Mouse (Mus musculus): Measurements from ENCODE around the gene Arhgap27. TPM values are rescaled to one million over a fixed set of nuclear protein-coding genes. Genes with fewer than 3 reads are reported as not detected.

Arhgap27 gene
- total RNA-seq, 2 experiments from 2014 or later = 7.5 to 13.5 TPM

DNA sequence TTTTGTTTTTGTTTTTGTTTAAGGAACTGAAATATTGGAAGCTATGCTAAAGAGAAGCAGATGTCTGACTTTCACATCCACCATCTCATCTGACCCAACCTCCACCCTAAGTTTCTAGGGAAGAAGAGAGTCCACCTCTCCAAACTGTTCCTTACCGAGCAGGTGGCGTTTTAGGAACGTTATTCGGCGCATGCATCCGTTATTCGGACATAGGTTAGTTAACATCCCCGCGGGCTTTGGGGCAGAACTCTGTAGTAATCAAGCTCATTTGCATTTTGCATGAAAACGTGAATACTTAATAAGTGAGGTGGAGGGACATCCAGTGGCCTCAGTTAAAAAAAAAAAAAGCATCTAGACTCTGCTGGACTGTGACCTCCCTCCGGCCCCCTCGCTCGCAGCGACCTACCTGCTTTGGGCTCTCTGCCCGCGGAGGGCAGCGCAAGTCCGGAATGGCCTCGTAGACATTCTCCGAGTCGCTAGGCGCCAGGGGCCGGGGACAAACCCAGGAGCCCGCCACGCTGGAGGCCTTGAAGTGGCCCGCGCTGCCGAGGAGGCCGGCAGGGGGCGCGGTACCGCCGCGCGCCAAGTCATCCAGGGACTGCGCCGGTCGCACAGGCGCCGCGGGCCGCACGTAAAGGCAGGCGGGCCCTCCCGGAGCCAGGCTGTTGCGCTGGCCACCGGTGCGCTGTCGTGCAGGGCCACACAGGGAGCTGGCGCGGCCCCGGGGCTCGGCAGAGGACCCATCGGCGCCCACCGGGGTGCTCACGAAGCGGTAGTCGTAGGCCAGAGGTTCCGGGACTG lies 3.5 kb downstream of the Arhgap27 start:
- intact Hi-C loops (cut with DNase I; ENCODE audit: low total_unique reads) = loop anchor here (5.0 to 10.0 kb wide), 2 partner anchors 37 to 105 kb away; no protein-coding TSS in a partner anchor
- peak; percentile 86 for DNase-seq

DNA sequence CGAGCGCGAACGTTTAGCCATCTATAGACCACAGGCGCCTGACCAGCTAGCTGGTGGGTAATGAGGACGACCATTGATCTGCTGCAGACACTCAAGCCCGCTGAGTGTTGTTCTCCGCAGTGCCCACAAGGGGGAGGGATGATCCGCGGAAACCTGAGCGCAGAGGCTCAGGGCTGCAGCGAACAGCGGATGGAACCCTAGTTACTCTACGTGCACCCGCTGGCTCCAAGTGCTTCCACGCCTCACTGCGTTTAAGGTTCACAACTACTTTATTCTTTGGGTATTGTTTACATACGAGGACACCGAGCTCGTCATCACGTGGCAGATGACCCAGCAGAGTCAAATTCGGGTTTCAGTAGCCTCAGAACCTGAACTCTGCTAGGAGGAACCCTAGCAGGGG lies 4.4 kb downstream of the Arhgap27 start:
- intact Hi-C loops (cut with DNase I; ENCODE audit: low total_unique reads) = loop anchor here (10.0 kb wide), 1 partner anchor 106 kb away; no protein-coding TSS in a partner anchor
- DNase-seq = peak; percentile 71

DNA sequence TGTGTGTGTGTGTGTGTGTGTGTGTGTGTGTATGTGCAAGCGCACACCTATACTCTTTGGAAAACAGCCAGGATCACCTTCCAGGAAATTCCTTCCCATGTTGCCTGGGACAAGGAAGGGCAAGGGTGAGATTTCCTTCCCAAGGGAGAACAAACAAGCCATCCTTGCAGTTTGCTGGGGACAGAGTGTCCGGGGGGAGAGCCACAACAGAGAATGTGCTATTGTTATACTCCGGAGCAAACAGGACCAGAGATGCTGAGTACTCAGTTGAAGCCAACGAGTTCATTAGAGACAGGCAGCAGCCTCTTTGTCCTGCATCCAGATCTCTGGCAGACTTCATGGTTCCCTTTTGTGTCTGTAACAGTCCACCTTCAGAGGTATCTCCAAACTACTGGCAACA lies 5.2 kb downstream of the Arhgap27 start:
- no peak for DNase-seq
- intact Hi-C loops (cut with DNase I; ENCODE audit: low total_unique reads) = loop anchor here (10.0 kb wide), 1 partner anchor 106 kb away; no protein-coding TSS in a partner anchor

DNA sequence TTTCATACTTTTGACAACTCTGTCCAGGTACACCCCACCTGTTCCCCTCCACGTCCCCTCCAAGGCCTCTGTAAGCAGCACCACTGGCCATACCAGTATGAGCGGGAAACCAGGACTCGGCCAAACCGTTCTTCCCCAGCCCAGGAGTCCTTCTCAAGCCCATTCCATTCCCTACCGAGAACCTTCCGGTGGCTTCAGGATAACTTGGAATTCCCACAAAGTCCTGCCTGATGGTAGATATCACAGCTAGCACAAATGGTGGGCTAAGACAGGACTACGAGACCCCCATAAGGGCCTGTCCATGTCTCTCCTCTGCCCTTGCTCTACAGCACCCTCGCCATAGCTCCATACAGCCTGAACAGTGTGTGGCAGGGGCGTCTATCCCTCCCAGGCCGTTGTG lies 5.8 kb downstream of the Arhgap27 start:
- intact Hi-C loops (cut with DNase I; ENCODE audit: low total_unique reads) = loop anchor here (10.0 kb wide), 1 partner anchor 107 kb away; no protein-coding TSS in a partner anchor
- no peak for DNase-seq

DNA sequence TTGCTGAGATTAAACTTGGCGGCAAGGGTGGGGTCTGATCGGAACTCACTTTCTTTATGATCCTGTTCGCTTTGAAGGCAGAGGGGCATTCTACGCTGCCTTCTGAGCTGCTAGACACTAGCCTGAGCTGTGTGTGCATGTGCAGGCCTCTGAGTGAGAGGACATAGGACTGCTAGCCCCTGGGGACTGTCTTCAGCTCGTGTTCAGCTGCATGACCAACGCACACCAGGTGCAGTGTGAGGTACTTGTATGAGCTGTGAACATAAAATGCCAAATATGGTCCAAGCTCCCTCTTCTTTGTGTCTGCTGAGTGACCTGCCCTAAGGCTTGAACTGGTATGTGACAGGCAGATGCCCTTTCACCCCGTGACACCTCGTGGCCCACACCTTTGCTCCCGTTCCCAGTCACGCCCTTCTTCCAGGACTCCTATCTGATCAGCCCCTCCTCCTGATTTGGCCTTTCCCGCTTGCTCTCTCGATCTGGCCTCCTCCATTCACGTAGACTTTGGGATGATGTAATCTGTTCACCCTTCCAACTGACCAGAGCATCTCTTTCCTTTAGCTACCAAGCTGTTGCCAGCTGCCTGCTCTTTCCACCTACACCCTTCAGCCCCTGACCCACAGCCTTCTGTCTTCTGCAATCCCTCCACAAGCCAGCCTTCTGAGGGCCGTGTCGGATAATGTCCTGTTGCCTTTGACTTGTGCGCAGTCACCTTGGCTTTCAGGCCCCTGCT lies 6.4 kb downstream of the Arhgap27 start:
- intact Hi-C loops (cut with DNase I; ENCODE audit: low total_unique reads) = loop anchor here (10.0 kb wide), 1 partner anchor 108 kb away; no protein-coding TSS in a partner anchor
- no peak for DNase-seq

DNA sequence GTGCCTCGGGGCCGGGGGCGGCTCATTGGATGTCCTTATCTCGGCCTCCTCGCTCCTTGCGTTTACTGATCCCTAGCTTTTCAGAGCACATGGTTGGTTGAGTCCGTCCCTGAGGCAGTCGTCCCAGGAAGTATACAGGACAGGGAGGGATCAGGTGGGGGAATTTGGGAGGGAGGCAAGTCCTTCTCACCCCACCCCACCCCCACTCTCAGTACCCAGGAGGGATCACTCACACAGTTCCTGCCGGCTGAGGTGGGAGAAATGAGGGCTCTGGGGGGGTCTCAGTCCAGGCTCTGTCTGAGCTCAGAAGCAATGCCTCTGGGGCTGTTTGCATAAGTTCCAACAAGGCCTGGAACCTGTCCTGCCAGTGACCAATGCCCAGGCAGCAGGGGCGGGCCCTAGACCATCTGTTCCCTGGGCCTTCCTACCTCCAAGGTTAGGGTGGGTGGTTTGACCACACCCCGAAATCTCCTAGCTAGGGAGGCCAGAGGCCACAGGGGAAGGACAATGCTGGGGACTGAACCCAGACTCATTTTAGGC lies 7.4 kb downstream of the Arhgap27 start:
- DNase-seq = no peak
- intact Hi-C loops (cut with DNase I; ENCODE audit: low total_unique reads) = loop anchor here (10.0 kb wide), 1 partner anchor 109 kb away; no protein-coding TSS in a partner anchor

DNA sequence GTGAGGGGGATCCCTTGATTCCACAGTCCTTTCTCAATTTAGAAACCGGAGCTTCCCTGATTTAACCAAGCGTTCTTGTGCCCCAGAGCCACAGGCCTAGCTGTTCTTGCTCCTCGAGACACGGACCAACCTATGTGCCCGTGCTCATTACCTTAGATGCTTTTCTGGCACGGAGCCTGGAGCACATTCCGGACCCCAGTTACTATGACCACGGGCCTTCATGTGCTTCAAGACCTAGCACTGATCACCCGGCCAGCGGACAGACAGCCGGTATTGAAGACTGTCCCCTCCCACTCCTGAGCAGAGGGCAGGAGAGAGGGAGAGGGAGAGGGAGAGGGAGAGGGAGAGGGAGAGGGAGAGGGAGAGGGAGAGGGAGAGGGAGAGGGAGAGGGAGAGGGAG lies 8.2 kb downstream of the Arhgap27 start:
- DNase-seq = no peak

DNA sequence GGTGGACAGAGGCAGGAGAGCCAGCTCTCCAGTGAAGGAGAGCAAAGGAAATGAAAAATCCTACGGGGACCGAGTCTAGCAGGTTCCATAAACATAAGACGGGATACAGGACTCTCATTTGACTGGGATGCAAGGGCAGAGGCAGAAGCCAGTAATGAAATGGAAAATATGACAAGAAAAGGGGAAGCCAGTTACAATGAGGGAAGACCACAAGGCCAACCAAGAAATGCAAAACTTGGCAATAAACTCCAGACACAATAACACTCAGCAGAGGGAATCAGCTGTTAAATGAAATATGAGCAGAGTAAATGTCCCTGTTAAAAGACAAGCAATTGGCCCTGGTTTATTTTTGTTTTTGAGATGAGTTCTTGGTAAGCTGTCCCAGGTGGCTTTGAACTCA lies 9.5 kb downstream of the Arhgap27 start:
- intact Hi-C loops (cut with DNase I; ENCODE audit: low total_unique reads) = loop anchor here (10.0 kb wide), 1 partner anchor 111 kb away; no protein-coding TSS in a partner anchor
- no peak for DNase-seq

More for the DNA sequence above, 8.2 kb downstream of the Arhgap27 start:
- intact Hi-C loops (cut with DNase I; ENCODE audit: low total_unique reads) = loop anchor here (10.0 kb wide), 1 partner anchor 110 kb away; no protein-coding TSS in a partner anchor

DNA sequence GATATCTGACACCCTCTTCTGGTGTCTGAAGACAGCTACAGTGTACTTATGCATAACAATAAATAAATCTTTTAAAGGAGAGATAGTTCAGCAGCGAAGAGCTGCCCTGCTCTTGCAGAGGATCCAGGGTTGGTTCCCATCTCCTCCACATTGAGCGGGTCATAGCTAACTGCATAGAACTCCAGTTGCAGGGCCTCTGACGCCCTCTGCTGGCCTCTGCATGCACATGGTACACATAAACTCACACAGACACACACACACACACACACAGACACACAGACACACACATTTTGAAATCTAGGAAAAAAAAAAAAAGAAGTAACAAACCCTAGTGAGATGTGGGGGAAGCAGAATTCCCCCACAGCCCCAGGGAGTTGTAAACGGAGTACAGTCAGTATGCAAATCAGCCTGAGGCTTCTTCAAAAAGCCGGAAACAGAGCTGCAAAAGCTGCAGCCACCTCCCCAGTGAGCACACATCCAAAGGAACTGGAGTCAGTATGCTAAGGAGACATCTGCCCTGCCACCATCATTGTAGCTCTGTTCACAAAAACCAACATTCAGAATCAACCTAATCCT lies 11.2 kb downstream of the Arhgap27 start:
- DNase-seq = no peak
- intact Hi-C loops (cut with DNase I; ENCODE audit: low total_unique reads) = loop anchor here (10.0 kb wide), 1 partner anchor 112 kb away; no protein-coding TSS in a partner anchor

DNA sequence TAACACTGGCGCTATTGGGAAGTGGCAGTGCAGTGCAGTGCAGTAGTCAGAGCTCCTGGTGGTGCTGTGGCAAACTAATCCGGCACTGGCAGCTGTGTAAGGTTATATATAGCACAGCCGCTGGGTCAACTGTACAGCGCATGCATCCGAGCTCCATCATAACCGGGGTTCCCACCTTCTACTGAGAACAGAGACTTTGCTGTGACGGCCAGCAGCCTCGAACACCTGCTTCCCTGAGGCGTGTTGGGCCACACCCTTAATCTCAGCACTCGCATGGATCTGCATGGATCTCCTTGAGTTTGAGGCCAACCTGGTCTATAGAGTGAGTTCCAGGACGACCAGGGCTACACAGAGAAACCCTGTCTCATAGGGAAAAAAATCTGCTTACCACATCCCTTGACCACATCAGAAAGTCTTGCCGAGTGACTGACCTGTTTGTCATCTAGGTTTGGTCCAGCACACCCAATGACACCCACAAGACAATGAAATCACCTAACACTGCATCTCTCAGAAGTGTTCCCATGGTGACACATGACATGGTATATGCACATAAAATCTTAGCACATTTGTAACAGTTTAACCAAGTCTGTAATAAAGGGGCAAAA lies 12.7 kb downstream of the Arhgap27 start:
- no peak for DNase-seq
- intact Hi-C loops (cut with DNase I; ENCODE audit: low total_unique reads) = loop anchor here (10.0 kb wide), 1 partner anchor 114 kb away; no protein-coding TSS in a partner anchor

DNA sequence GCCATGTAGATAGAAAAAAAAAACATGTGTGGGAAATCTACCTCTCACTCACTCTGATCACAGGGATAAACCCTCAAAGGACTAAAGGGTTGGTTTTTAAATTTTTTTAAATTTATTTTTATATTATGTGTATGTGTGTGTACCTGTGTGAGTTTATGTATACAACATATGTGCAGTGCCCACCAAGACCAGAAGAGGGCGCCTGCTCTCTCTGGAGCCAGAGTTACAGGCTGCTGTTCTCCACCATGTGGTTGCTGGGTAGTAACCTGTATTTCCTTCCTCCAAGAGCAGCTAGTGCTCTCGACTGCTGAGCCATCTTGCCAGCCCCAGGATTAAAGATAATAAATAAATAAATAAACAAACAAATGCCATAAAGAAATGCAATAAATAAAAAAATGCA lies 13.8 kb downstream of the Arhgap27 start:
- no peak for DNase-seq
- intact Hi-C loops (cut with DNase I; ENCODE audit: low total_unique reads) = loop anchor here (10.0 kb wide), 1 partner anchor 115 kb away; no protein-coding TSS in a partner anchor

DNA sequence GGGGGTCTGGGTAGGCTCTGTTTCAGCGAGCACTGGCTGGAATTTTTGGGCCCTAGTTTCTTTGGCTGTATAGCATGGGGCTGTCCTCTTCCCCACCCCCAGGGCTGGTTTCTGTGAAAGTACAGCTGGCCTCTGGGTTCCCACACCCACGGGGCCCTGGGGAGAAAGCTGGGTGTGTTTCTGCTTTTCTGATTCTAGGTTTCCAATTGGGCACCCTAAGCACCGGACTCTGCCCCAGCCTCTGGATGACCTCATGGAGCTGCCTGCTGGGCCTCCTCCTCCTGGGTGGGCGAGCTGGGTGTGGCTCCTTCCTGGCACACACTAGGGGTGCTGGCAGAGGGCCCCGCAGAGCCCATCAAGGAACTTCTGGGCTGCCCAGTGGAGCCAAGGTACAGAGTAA lies 16.8 kb downstream of the Arhgap27 start:
- intact Hi-C loops (cut with DNase I; ENCODE audit: low total_unique reads) = no loop called here
- peak; percentile 68 for DNase-seq

DNA sequence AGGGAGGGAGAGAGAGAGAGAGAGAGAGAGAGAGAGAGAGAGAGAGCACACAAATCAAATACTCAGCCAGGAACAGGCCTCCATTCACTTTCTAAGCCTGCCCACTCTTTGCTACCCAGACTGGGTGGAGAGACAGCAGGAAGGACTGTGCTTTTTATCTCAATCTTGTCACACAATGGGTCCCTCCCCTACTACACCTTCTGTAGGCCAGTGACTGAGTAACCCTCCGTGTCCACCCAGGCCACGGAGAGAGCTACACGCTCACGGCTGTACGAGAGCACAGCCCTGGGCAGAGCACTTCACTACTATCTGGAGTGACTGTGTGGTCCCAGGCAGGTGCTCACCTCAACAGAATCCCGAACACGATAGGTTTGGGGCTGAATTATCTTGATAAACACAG lies 17.3 kb downstream of the Arhgap27 start:
- no peak for DNase-seq
- intact Hi-C loops (cut with DNase I; ENCODE audit: low total_unique reads) = no loop called here

DNA sequence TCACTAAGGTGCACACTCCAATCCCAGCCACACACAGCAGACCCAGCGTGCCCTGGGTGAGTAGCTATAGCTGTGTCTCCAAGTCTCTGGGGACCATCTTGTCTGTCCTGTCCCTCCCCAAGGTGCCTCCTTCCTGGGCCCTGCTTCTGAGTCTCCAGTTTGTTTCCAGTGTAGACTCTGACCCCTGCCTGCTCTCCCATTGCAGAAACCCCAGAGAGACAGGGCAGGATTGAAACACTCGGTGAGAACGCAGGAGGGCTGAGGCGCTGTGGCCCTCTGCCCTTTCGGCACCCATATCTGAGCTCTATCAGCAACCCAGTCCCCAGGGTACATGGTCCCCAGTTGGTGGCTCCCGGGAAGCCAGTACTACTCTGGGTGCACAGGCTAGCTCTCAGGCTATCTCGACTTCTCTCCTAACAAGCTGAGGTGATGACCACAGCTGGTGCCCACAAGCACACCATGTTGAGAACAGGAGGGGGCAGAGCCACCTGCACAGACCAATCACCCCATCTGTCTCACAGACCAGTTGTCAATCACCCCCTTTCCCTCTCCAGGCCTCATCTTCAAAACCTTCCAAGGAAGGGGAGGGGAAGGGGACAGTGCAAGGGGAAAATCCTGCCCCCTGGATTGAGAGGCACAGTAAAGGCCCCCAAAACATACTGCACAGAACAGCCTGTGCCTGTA lies 17.9 kb downstream of the Arhgap27 start:
- intact Hi-C loops (cut with DNase I; ENCODE audit: low total_unique reads) = no loop called here

DNA sequence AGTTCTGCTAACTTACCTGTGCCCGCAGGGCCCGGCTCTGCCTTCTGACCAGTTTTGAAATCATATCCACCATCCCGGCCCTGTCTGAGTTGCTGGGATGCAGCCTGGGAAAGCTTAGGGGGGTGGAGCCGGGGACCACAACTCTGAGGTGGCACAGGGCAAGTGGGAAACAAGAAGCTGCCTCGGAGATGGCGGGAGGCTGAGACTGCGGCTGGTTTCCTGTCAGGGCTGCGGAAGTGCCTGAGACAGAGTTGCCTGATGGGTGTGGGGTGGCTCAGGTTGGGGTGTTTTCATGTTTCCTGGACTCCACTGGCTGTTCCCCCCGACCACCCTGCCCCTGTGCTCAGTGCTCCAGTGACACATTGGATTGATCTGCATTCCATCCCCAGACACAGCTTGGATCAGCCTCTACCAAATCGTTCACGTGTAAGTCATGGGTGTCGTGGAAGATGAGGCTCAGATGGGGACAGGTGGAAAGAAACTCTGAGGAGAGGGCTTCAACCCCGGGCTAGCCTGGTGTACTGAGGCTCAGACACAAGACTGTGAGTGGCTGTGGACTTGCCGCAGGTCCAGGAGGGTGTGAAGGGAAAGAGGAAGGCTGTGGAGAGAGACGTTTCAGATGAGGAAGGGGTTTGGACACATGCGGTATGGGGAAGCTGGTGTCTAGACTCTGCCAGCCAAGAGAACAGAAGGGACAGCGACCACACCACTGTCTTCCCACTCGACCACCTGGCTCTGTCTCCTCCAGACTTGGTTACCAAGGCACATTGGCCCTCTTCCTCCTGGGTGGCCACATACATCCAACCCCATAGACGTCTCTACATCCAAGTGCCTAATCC lies 18.8 kb downstream of the Arhgap27 start:
- DNase-seq = no peak
- intact Hi-C loops (cut with DNase I; ENCODE audit: low total_unique reads) = no loop called here

More for the DNA sequence above, 17.9 kb downstream of the Arhgap27 start:
- DNase-seq = no peak

DNA sequence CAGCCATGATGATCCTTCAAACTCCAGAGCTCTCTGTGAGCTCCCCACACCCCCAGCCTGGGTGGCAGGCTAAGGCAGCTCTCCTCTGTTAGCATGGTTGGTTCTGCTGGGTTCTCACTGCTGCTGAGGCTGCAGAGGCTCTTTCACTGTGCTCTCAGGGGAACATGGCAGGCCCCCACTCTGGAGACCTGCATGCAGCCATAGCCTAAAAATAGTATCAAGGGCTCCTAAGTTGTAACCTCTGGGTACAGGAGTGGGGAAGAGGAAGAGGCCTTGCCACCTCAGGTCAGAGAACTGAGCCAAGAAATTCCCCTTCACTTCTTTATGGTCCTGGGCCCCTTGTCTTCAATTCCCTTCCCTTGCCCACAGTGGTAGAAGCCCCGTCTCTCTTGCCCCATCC lies 19.6 kb downstream of the Arhgap27 start:
- no peak for DNase-seq
- intact Hi-C loops (cut with DNase I; ENCODE audit: low total_unique reads) = no loop called here

DNA sequence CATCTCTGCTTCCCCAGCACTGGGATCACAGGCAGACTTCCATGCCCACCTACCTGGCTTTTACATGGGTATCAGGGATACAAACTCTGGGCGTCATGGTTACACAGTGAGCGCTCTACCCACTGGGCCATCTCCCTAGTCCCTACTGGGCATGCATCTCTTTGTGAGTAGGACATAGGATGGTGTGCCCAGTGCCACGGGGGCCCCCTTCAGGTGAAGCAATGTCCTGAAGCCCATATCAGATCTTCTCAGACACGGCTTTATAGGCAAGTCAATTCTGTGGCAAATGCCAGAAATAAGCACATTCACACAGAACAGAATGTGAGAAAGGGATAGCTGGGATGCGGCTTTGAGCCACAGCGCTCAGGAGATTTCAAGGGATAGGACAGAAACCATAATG lies 20.4 kb downstream of the Arhgap27 start:
- intact Hi-C loops (cut with DNase I; ENCODE audit: low total_unique reads) = no loop called here
- DNase-seq = no peak

DNA sequence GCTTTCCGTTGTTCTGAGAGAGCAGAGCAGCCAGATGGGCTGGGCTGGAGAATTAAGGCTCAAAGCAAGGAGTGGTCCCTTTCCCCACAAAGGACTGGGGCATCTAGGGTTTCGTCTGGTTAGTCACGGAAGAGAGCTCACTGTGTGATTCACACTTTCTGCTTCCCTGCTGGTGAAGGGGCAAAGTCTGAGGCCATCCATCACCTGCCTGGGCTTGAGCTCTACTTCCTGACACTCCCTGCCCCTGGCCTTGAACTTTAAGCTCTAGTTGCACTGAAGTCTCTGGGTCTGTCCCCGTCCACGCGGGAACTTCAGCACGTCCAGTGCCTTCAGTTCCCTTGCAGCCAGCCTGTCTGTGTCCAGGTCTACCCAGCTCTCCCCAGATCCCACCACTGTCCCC lies 22.8 kb downstream of the Arhgap27 start:
- intact Hi-C loops (cut with DNase I; ENCODE audit: low total_unique reads) = no loop called here
- no peak for DNase-seq

Measured in gastrocnemius, postnatal 14 days (tissue).